Mouse (Mus musculus) c-Kit-positive CD71-positive TER-119-negative erythroid progenitor cells, embryonic 14.5 days (primary cell): ENCODE measurements around the gene Harbi1.
A peak's percentile ranks its signal among the peaks of the same experiment; 100 is the strongest.
"Not testable (repeated sequence)": the region's sequence is repeated elsewhere in the genome, so short reads cannot be mapped to it uniquely, and the experiment has no call there.

Source experiments
- DNase-seq: peaks from one replicate; pipeline ENCODE4 v3.0.0-alpha.2; 2013; ENCODE audit warnings: low read depth

Harbi1 gene

GRCm38 (mm10) chr2:91714921-91715320, 4.3 kb downstream of the Harbi1 start:
- no peak for DNase-seq

- no peak for DNase-seq
These were observed 7.6 kb downstream of the Harbi1 start for GRCm38 (mm10) chr2:91718276-91718675.

GRCm38 (mm10) chr2:91723382-91723781, 12.7 kb downstream of the Harbi1 start:
- no peak for DNase-seq

- DNase-seq: no peak
These were observed 13.3 kb downstream of the Harbi1 start for GRCm38 (mm10) chr2:91723951-91724350.

- DNase-seq: no peak
These were observed 14.1 kb downstream of the Harbi1 start for GRCm38 (mm10) chr2:91724716-91725115.

- not testable (repeated sequence) for DNase-seq
These were observed 14.8 kb downstream of the Harbi1 start for GRCm38 (mm10) chr2:91725476-91725875.

- DNase-seq: no peak
These were observed 16.4 kb downstream of the Harbi1 start for GRCm38 (mm10) chr2:91727011-91727410.

GRCm38 (mm10) chr2:91729571-91729970, 18.9 kb downstream of the Harbi1 start:
- DNase-seq: no peak

- DNase-seq: peak; percentile 92
These were observed 19.5 kb downstream of the Harbi1 start, which contains the start of gene Ambra1 for GRCm38 (mm10) chr2:91729971-91730821. Gene Ambra1 (plus strand): TSS chr2:91730134.

GRCm38 (mm10) chr2:91735221-91735620, 24.6 kb downstream of the Harbi1 start:
- DNase-seq: no peak

- no peak for DNase-seq
These were observed 28.9 kb downstream of the Harbi1 start for GRCm38 (mm10) chr2:91739586-91739985.

- DNase-seq: no peak
These were observed 34.0 kb downstream of the Harbi1 start for GRCm38 (mm10) chr2:91744686-91745085.

GRCm38 (mm10) chr2:91749811-91750261, 39.2 kb downstream of the Harbi1 start:
- DNase-seq: no peak
